Mouse (Mus musculus): ENCODE data around the gene Tor1b.
A peak's percentile ranks its signal among the peaks of the same experiment; 100 is the strongest.

Tor1b gene

DNA sequence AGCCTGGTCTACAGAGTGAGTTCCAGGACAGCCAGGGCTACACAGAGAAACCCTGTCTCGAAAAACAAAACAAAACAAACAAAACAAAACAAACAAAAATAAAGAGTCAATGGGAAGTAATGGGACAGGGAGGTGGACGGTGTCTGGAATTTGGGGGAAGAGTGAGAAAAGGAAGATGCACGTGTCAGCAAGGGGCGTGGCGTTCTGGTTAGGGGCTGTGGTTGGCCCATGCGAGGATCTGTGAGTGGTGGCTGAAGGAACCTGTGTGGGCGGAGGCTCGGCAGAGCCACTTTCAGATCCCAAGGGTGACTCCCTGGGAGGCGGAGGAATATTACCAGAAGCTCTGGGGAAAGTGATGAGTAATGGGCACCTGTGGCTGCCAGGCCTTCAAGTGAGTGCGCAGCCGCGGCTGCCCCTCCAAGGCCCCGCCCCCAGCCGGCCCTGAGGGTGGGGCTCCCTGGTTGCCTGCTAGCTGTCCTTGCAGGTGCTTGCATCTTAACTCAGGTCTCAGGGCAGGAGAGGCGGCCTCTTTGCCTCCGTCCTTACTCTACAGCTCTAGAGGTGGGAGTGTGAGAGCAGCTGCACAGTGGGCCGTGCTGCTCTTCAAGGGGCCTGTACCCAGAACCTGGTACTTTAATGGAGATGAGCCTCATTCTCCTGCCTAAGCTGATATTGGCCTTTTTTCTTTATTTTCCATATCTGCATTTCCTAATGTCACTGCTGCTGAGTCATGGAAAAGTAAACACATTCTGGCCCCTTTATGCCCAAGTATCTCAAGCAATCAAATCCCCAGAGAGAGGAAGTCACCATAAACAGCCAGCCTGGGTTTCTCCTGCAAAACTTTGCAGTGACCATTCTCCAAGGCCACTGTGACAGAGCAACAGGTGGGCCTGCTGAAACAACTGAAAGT is 32.6 kb downstream of the Tor1b start:
- DNase-seq (ENCODE audit: low read depth, low spot score) = peak; percentile 93

DNA sequence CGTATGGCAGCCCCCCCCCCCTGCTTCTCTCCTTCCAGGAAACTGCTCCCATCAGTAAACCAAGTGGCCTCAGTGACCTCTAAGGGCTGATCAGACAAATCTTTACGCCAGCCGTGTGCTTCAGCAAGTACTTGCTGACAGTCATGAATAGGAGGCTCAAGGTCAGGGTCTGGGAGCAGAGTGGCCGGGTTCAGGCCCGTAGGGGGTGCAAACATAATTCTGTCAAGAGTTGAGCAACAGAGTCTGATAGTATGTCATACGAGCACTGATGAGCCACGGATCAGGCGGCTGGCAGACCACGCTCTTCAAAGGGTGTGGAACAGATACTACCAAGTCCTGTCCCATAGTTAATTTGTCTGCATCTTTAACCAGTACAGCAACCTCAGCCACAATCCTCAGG is 37.5 kb downstream of the Tor1b start:
- DNase-seq (ENCODE audit: low read depth, low spot score) = no peak

DNA sequence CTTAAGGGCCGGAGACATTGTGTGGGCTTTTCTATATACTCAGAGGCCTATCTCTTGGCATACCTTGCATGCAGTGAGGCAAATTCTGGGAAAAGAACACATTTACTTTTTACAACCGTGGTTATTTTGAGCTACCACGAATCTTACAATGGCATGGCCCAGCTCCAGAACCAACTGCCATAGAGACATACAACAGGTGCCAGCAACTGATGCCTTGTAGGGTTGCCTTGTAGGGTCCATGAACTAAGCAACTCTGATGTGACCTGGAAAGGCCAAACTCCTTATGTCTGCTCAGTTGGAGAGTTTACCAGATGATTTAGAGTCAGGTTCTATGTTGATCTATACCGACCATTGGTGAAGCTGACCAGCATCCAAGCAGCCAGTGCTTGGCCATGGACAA is 42.1 kb downstream of the Tor1b start:
- no peak for DNase-seq (ENCODE audit: low read depth, low spot score)

DNA sequence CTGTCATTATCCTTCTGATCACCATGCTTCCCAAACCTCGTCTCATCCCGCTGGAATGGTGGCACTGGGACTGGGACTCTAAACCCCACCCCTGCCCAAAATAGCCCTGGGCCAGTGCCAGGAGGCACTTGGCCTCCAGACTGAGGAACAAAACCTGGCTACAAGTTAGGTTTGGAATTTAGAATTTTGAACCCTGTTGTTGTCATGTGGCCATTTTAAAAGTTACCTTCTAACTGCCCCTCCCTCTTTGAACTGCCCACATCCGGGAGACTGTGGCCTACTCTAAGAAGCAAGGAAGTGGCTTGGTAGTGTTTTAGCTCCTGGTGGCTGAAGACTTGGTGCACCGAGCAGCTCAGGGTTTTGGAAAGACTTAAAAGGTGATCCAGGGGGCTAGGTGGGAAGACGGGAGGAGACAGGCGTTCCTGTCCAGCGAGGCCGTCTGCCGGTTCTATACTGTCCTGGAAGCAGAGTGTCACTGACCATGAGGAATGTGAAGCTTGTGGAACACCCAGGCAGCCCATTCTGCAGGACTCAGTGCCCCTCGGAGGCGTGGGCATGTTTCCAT is 42.8 kb downstream of the Tor1b start:
- DNase-seq (ENCODE audit: low read depth, low spot score) = peak; percentile 38

- DNase-seq (ENCODE audit: low read depth, low spot score) = no peak
These were observed 45.9 kb downstream of the Tor1b start for GRCm38 (mm10) chr2:30998443-30999260.

GRCm38 (mm10) chr2:31002857-31003256 is 50.1 kb downstream of the Tor1b start:
- DNase-seq (ENCODE audit: low read depth, low spot score) = no peak

DNA sequence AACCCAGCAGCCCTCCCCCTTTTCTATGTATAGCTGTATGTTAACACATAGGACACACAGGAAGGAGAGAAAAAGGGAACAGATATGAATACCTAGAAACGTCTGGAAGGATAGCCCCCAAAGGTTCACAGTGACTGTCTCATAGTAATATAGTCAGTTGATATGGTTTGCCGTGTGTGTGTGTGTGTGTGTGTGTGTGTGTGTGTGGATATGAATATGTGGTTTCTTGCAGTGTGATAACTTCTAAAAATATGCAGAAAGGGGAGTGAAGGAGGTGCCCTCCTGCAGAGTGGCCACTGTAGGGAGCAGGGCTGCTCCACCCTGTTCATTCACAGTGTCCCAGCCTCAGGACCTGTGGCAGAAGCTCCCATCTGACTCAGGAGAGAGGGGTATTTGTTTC is 52.7 kb downstream of the Tor1b start:
- peak; percentile 26 for DNase-seq (ENCODE audit: low read depth, low spot score)

- no peak for DNase-seq (ENCODE audit: low read depth, low spot score)
These were observed 53.7 kb downstream of the Tor1b start for GRCm38 (mm10) chr2:31006434-31006833.

DNA sequence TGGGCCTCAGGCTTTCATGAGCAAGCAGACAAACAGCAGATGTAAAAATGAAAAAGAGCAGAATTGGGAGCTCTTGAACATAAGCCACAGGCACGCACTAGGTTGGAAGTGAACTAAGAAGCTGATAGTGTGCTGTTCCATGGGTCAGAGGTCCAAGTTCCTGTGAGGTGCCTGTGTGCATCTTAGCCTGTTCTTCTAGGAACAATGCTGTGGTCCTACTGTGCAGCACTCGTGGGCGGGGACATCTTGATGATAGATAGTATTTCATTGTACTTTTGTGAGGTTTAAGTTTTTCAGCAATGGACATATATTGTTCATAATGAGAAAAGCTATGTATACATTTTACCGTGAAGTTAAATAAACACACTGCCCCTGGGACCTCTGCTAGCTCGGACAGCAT is 54.4 kb downstream of the Tor1b start:
- no peak for DNase-seq (ENCODE audit: low read depth, low spot score)
